Mouse (Mus musculus) bone marrow, adult 2 months (tissue): ENCODE measurements around the gene Lactb. TPM values are rescaled to one million over a fixed set of nuclear protein-coding genes. Genes with fewer than 3 reads are reported as not detected.

Experiments
- H3K27ac ChIP-seq: fragments of 200-500 bp; 2 replicates; pipeline ENCODE4 v1.5.1; 2012; ENCODE audit warnings: low read depth, mild to moderate bottlenecking, control low read depth, inconsistent platforms, low read length; ENCODE audit not compliant: control insufficient read depth, poor library complexity, insufficient read depth
- H3K4me1 ChIP-seq: fragments of 200-500 bp; 2 replicates; pipeline ENCODE4 v1.6.1; 2011; ENCODE audit warnings: low read length; ENCODE audit not compliant: control insufficient read depth, insufficient read depth
- H3K4me3 ChIP-seq: fragments of 200-500 bp; replicated peaks from 2 replicates; pipeline ENCODE3; 2011; ENCODE audit warnings: mild to moderate bottlenecking, low read depth, low read length, control low read depth; ENCODE audit not compliant: control insufficient read depth
- CTCF ChIP-seq: fragments of 200-500 bp; IDR thresholded peaks from 2 replicates; pipeline ENCODE4 v1.5.1; 2011; ENCODE audit warnings: low read length, control low read depth; ENCODE audit not compliant: control insufficient read depth, insufficient read depth
- POLR2A ChIP-seq: fragments of 200-500 bp; IDR thresholded peaks from 2 replicates; pipeline ENCODE4 v1.6.1; 2011; ENCODE audit warnings: low read depth, mild to moderate bottlenecking, control low read depth, low read length, borderline replicate concordance; ENCODE audit not compliant: control insufficient read depth
- WGBS: fragments of 180-500 bp; shearing (Covaris S2); methylation state at CpG from one replicate; pipeline ENCODE4 v1.1.7; 2018; 5-methylcytosine and 5-hydroxymethylcytosine counted together
- polyA plus RNA-seq: library from polyadenylated mRNA; stranded (reverse); fragments of >200 nt; gene quantifications from 2 replicates; pipeline ENCODE4 v1.2.4, GENCODE M21; 2011; ENCODE audit warnings: low replicate concordance; ENCODE audit not compliant: missing spikeins, insufficient read depth, insufficient read length

Lactb gene
- polyA plus RNA-seq, 1 experiment = 8.1 TPM

- 22% methylated on average over 6 of the region's 6 CpGs for WGBS
- Histone ChIP-seq H3K4me3 (no peak overlapping the region), H3K27ac (no peak overlapping the region), H3K4me1 (peaks cover 3% of the 10 kb centered on the region; the same call in 1 of the 2 replicates)
- TF ChIP-seq CTCF (no peak), POLR2A (no peak)
Observed at GRCm38 (mm10) chr9:66920488-66921279, 54.6 kb downstream of the Lactb start.

- peaks cover 3% of the 10 kb centered on the region; the same call in 1 of the 2 replicates for H3K4me1 ChIP-seq
- no peak overlapping the region; the same call in 1 of the 2 replicates for H3K27ac ChIP-seq
- TF ChIP-seq CTCF = no peak
- no peak for TF ChIP-seq POLR2A
- peak overlapping the region; percentile 61 for H3K4me3 ChIP-seq
- 2% methylated on average over 14 of the region's 14 CpGs for WGBS
Observed at GRCm38 (mm10) chr9:66919981-66920380, 55.3 kb downstream of the Lactb start.

GRCm38 (mm10) chr9:66919382-66919971, 55.8 kb downstream of the Lactb start, which contains the start of gene Rab8b:
Gene Rab8b, minus strand, starts transcription at chr9:66919687.
- Histone ChIP-seq H3K4me1 (peaks cover 3% of the 10 kb centered on the region; the same call in 1 of the 2 replicates), H3K27ac (peak within 1 kb of the TSS; percentile 99), H3K4me3 (peak within 1 kb of the TSS; percentile 95)
- no peak for TF ChIP-seq CTCF
- peak; percentile 95 for TF ChIP-seq POLR2A
- under 1% methylated on average over 49 of the region's 49 CpGs for WGBS

GRCm38 (mm10) chr9:66918672-66919330, 56.5 kb downstream of the Lactb start:
- H3K4me1 ChIP-seq = peaks cover 7% of the 10 kb centered on the region; the same call in 1 of the 2 replicates
- WGBS = under 1% methylated on average over 27 of the region's 27 CpGs

GRCm38 (mm10) chr9:66917892-66918255, 57.4 kb downstream of the Lactb start:
- Histone ChIP-seq H3K27ac (no peak overlapping the region), H3K4me3 (peak overlapping the region; percentile 95), H3K4me1 (peaks cover 9% of the 10 kb centered on the region; the same call in 1 of the 2 replicates)
- 58% methylated on average over 1 of the region's 1 CpGs for WGBS
- TF ChIP-seq POLR2A = no peak
- no peak for TF ChIP-seq CTCF

More at GRCm38 (mm10) chr9:66918672-66919330, 56.5 kb downstream of the Lactb start:
- no peak for TF ChIP-seq CTCF
- H3K4me3 ChIP-seq = peak overlapping the region; percentile 95
- H3K27ac ChIP-seq = peak overlapping the region; percentile 99

GRCm38 (mm10) chr9:66917216-66917891, 57.9 kb downstream of the Lactb start:
- Histone ChIP-seq H3K4me3 (peak overlapping the region; percentile 9), H3K4me1 (peaks cover 9% of the 10 kb centered on the region; the same call in 1 of the 2 replicates), H3K27ac (peak overlapping the region; percentile 67)
- TF ChIP-seq POLR2A (no peak), CTCF (no peak)
- WGBS = 43% methylated on average over 8 of the region's 8 CpGs

- peaks cover 10% of the 10 kb centered on the region; the same call in 1 of the 2 replicates for H3K4me1 ChIP-seq
- 15% methylated on average over 9 of the region's 9 CpGs for WGBS
- peak overlapping the region; percentile 83; the same call in 1 of the 2 replicates for H3K27ac ChIP-seq
- no peak for TF ChIP-seq POLR2A
- no peak for TF ChIP-seq CTCF
- H3K4me3 ChIP-seq = peak overlapping the region; percentile 35
Observed at GRCm38 (mm10) chr9:66915869-66916785, 59.2 kb downstream of the Lactb start.
